Mouse (Mus musculus) embryonic facial prominence, embryonic 11.5 days (tissue): Measurements from ENCODE around the gene Frem3. TPM values are rescaled to one million over a fixed set of nuclear protein-coding genes. Genes with fewer than 3 reads are reported as not detected.

Experiments used
- ATAC-seq: fragments of 200-750 bp; cut with Nextera tagmentation; replicated peaks from 2 replicates; pipeline ENCODE4 v1.8.0; 2017; ENCODE audit warnings: low read depth; ENCODE audit not compliant: insufficient number of reproducible peaks, low FRiP score, low TSS enrichment
- DNase-seq: peaks from one replicate; pipeline ENCODE4 v3.0.0-alpha.2; 2015; ENCODE audit warnings: low spot score
- H3K27ac ChIP-seq: fragments of 300-500 bp; sonication (generic); replicated peaks from 2 replicates; pipeline ENCODE4 v1.5.1; 2014; ENCODE audit warnings: mild to moderate bottlenecking, low read depth, low read length, control low read depth
- H3K27me3 ChIP-seq: fragments of 300-500 bp; sonication (generic); 2 replicates; pipeline ENCODE4 v1.6.1; 2014; ENCODE audit warnings: mild to moderate bottlenecking, low read length, moderate library complexity, mixed read lengths; ENCODE audit not compliant: control insufficient read depth, insufficient read depth
- H3K36me3 ChIP-seq: fragments of 300-500 bp; sonication (generic); replicated peaks from 2 replicates; pipeline ENCODE4 v1.6.1; 2014; ENCODE audit warnings: low read depth, mild to moderate bottlenecking, low read length, moderate library complexity, mixed read lengths; ENCODE audit not compliant: control insufficient read depth, insufficient read depth
- H3K4me1 ChIP-seq: fragments of 300-500 bp; sonication (generic); 2 replicates; pipeline ENCODE4 v1.6.1; 2014; ENCODE audit warnings: low read length, mixed read lengths; ENCODE audit not compliant: control insufficient read depth, insufficient read depth
- H3K4me2 ChIP-seq: fragments of 300-500 bp; sonication (generic); 2 replicates; pipeline ENCODE4 v1.6.1; 2014; ENCODE audit warnings: low read depth, mild to moderate bottlenecking, control low read depth, low read length, moderate library complexity
- H3K4me3 ChIP-seq: fragments of 300-500 bp; sonication (generic); 2 replicates; pipeline ENCODE4 v1.5.1; 2014; ENCODE audit warnings: low read depth, low read length, control low read depth
- H3K9ac ChIP-seq: fragments of 300-500 bp; sonication (generic); replicated peaks from 2 replicates; pipeline ENCODE4 v1.6.1; 2014; ENCODE audit warnings: mild to moderate bottlenecking, control low read depth, low read length
- H3K9me3 ChIP-seq: fragments of 300-500 bp; sonication (generic); replicated peaks from 2 replicates; pipeline ENCODE4 v1.6.1; 2016; ENCODE audit warnings: mild to moderate bottlenecking, low read length, inconsistent platforms, mixed read lengths; ENCODE audit not compliant: control insufficient read depth
- WGBS: fragments of 180-500 bp; shearing (Covaris S2); extraction: QIAGEN DNeasy Blood & Tissue Kit; methylation state at CpG from one replicate; pipeline ENCODE4 v1.1.7; 2014; 5-methylcytosine and 5-hydroxymethylcytosine counted together
- polyA plus RNA-seq: library from polyadenylated mRNA; unstranded; fragments of >200 nt; fragmentation: Nextera tagmentation; extraction: Ambion mirVana; gene quantifications from 2 replicates; pipeline ENCODE4 v1.2.1, GENCODE M21; 2014

Frem3 gene
- polyA plus RNA-seq, 1 experiment from 2014 or later, result not detected

DNA sequence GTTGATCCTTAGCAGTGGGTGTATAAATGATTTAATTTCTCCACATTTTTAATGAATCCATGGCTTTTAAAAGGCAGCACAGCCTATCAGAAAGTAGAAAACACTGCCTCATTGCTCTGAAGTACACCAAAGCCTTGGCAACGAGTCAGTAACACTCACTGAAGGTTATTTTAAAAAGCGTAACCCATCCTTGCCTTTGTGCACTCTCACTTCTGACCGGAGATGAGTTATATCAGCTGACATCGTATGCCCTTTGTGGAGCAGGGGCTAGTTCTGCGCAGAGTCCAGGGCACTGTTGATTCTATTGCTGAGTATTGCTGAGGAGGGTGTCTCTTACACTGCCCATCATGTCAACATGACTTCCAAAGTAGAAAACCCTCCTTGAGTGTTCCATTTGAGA lies 18.3 kb upstream of the Frem3 start:
- ATAC-seq (no peak), DNase-seq (no peak)
- WGBS, result 83% methylated on average over 5 of the region's 5 CpGs
- H3K36me3 ChIP-seq, result no peaks in the 10 kb centered on the region
- no peaks in the 10 kb centered on the region for H3K4me1 ChIP-seq
- no peak overlapping the region for H3K9ac ChIP-seq
- no peaks in the 10 kb centered on the region for H3K27me3 ChIP-seq
- no peak overlapping the region for H3K4me3 ChIP-seq
- no peak overlapping the region for H3K27ac ChIP-seq
- no peaks in the 10 kb centered on the region for H3K9me3 ChIP-seq
- no peak overlapping the region for H3K4me2 ChIP-seq

GRCm38 (mm10) chr8:80600600-80601170 lies 10.2 kb upstream of the Frem3 start:
- Histone ChIP-seq H3K9me3 (no peaks in the 10 kb centered on the region), H3K27me3 (no peaks in the 10 kb centered on the region), H3K4me3 (no peak overlapping the region), H3K27ac (no peak overlapping the region), H3K4me1 (no peaks in the 10 kb centered on the region), H3K9ac (no peak overlapping the region), H3K36me3 (no peaks in the 10 kb centered on the region), H3K4me2 (no peak overlapping the region)
- DNase-seq, result no peak
- 70% methylated on average over 6 of the region's 6 CpGs for WGBS
- ATAC-seq, result no peak

DNA sequence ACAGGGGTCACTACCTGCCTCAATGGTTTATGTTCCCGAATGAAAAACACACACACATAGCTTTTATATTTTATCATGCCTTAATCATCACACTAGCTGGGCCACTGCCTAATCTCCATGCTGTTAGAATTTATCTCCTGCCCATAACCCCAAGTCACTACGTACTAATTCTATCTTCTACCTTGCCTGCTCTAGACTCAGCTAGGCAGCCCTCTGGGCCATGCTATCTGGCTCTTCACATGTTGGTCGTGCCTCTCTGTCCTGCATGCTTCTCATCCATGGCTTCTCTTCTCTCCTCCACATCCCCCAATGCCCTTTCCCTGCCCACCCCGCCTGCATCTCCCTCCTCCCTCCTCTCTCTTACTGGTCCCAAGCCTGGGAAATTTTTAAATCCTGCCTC lies 9.0 kb upstream of the Frem3 start:
- DNase-seq (no peak), ATAC-seq (no peak)
- H3K36me3 ChIP-seq, result no peaks in the 10 kb centered on the region
- H3K9ac ChIP-seq, result no peak overlapping the region
- H3K27ac ChIP-seq, result no peak overlapping the region
- WGBS, result 72% methylated on average over 4 of the region's 4 CpGs
- no peak overlapping the region for H3K4me3 ChIP-seq
- H3K9me3 ChIP-seq, result no peaks in the 10 kb centered on the region
- H3K4me1 ChIP-seq, result no peaks in the 10 kb centered on the region
- H3K4me2 ChIP-seq, result no peak overlapping the region
- no peaks in the 10 kb centered on the region for H3K27me3 ChIP-seq

GRCm38 (mm10) chr8:80607082-80607481 lies 3.8 kb upstream of the Frem3 start:
- H3K27ac ChIP-seq, result no peak overlapping the region
- no peaks in the 10 kb centered on the region; the same call in 1 of the 2 replicates for H3K4me1 ChIP-seq
- H3K9me3 ChIP-seq, result no peaks in the 10 kb centered on the region
- DNase-seq, result no peak
- H3K9ac ChIP-seq, result no peak overlapping the region
- no peak for ATAC-seq
- no peak overlapping the region for H3K4me2 ChIP-seq
- peaks cover 14% of the 10 kb centered on the region for H3K27me3 ChIP-seq
- H3K36me3 ChIP-seq, result no peaks in the 10 kb centered on the region
- WGBS, result 91% methylated on average over 4 of the region's 4 CpGs
- H3K4me3 ChIP-seq, result no peak overlapping the region

GRCm38 (mm10) chr8:80611441-80611751 lies 516 bp downstream of the Frem3 start:
- Histone ChIP-seq H3K4me2 (peak overlapping the region; percentile 33), H3K36me3 (no peaks in the 10 kb centered on the region), H3K4me3 (peak overlapping the region; percentile 22), H3K9me3 (no peaks in the 10 kb centered on the region), H3K27ac (no peak overlapping the region), H3K4me1 (no peaks in the 10 kb centered on the region; the same call in 1 of the 2 replicates), H3K27me3 (peaks cover 15% of the 10 kb centered on the region), H3K9ac (no peak overlapping the region)
- 5% methylated on average over 12 of the region's 12 CpGs for WGBS
- no peak; the same call in 1 of the 2 replicates for ATAC-seq
- DNase-seq, result peak; percentile 6

- Histone ChIP-seq H3K4me1 (no peaks in the 10 kb centered on the region), H3K36me3 (no peaks in the 10 kb centered on the region), H3K27ac (no peak overlapping the region), H3K27me3 (no peaks in the 10 kb centered on the region), H3K4me2 (no peak overlapping the region), H3K4me3 (no peak overlapping the region), H3K9me3 (no peaks in the 10 kb centered on the region), H3K9ac (no peak overlapping the region)
- WGBS, result 47% methylated on average over 3 of the region's 3 CpGs
- ATAC-seq (no peak), DNase-seq (no peak)
Observed at GRCm38 (mm10) chr8:80619787-80620186, 8.9 kb downstream of the Frem3 start.

DNA sequence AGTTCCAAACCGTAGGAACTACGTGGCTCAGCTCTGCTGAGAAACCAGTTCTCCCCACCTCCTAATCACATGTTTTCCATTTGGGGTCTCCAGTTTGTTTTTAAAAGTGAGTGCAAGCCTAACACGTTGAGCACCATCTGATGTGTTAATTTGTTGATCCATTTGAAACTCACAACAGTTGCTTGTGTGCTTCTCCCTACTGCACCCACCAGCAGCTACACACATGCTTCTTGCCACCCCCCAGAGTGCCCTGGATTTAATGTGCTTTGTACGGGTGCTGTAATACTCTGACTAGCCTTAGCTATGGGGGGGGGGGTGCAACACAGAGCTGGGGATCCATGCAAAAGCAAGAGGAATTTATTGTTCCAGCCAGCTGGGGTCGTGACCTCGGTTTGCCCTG lies 36.5 kb downstream of the Frem3 start:
- no peak for ATAC-seq
- WGBS, result 78% methylated on average over 6 of the region's 6 CpGs

GRCm38 (mm10) chr8:80657639-80658038 lies 46.8 kb downstream of the Frem3 start:
- ATAC-seq (no peak), DNase-seq (no peak)
- Histone ChIP-seq H3K9me3 (no peaks in the 10 kb centered on the region), H3K36me3 (no peaks in the 10 kb centered on the region), H3K4me2 (no peak overlapping the region), H3K27me3 (no peaks in the 10 kb centered on the region), H3K9ac (no peak overlapping the region), H3K4me1 (no peaks in the 10 kb centered on the region), H3K27ac (no peak overlapping the region), H3K4me3 (no peak overlapping the region)
- WGBS, result 60% methylated on average over 4 of the region's 4 CpGs

More for the DNA sequence above, 36.5 kb downstream of the Frem3 start:
- no peak for DNase-seq
- H3K9me3 ChIP-seq, result no peaks in the 10 kb centered on the region
- no peaks in the 10 kb centered on the region for H3K36me3 ChIP-seq
- H3K4me1 ChIP-seq, result no peaks in the 10 kb centered on the region
- H3K27ac ChIP-seq, result no peak overlapping the region
- no peak overlapping the region for H3K9ac ChIP-seq
- H3K4me2 ChIP-seq, result no peak overlapping the region
- H3K27me3 ChIP-seq, result no peaks in the 10 kb centered on the region
- H3K4me3 ChIP-seq, result no peak overlapping the region
